Mouse (Mus musculus): ENCODE results near the gene Egln2. TPM values are rescaled to one million over a fixed set of nuclear protein-coding genes. Genes with fewer than 3 reads are reported as not detected.

The Egln2 gene
- polyA plus RNA-seq, 1 experiment from 2014 or later, result 64.4 TPM

DNA sequence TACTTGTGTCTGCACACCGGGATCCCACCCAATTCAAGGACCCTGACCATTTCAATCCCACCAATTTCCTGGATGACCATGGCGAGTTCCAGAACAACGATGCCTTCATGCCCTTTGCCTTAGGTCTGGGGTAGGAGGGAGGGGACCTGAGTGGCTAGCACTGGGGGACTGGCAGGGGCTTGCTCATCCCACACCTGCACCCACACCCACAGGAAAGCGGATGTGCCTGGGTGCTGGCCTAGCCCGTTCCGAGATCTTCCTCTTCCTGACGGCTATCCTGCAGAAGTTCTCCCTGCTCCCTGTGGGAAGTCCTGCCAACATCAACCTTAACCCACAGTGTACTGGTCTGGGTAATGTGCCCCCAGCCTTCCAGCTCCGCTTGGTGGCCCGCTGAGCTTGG lies 8.4 kb downstream of the Egln2 start:
- Histone ChIP-seq H3K9me3 (replicated peaks; ENCODE audit: low read length) (no peaks in the 10 kb centered on the region), H3K27me3 (ENCODE audit: insufficient read depth, low read length) (no peaks in the 10 kb centered on the region), H3K27ac (no peak overlapping the region), H3K4me1 (replicated peaks; ENCODE audit: insufficient read depth, low read length) (peaks cover 9% of the 10 kb centered on the region; the same call in 1 of the 2 replicates), H3K36me3 (ENCODE audit: insufficient read depth, low read length) (peaks cover 18% of the 10 kb centered on the region), H3K9ac (ENCODE audit: low read depth, low read length) (no peak overlapping the region), H3K4me2 (ENCODE audit: low read length) (no peak overlapping the region), H3K4me3 (replicated peaks; ENCODE audit: low read depth, low read length) (no peak overlapping the region)
- TF ChIP-seq CTCF (IDR thresholded peaks at IDR 0.05; ENCODE audit: low read depth), result no peak
- 94% methylated on average over 9 of the region's 9 CpGs for WGBS
- no peak for ATAC-seq (replicated peaks; ENCODE audit: low FRiP score, low read depth)
- DNase-seq (ENCODE audit: low spot score), result no peak

DNA sequence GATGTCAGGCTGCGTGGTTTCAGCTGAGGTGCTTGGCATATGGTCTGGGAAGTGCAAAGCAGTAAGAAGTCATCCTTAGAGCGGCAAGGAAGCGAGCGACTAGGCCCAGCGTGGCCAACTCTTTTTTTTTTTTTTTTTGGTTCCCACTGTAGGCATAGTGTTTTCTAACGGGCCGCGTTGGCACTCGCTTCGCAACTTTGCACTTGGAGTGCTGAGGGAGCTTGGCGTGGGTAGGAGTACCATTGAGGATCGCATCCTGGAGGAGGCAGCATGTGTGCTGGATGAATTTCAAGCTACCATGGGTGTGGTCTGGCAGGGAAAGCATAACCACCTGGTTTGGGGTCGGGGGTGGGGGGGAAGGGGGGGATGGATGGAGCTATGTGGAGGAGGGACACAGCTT lies 10.6 kb downstream of the Egln2 start:
- Histone ChIP-seq H3K27ac (no peak overlapping the region), H3K4me3 (replicated peaks; ENCODE audit: low read depth, low read length) (no peak overlapping the region), H3K36me3 (ENCODE audit: insufficient read depth, low read length) (peaks cover 18% of the 10 kb centered on the region), H3K27me3 (ENCODE audit: insufficient read depth, low read length) (no peaks in the 10 kb centered on the region), H3K9me3 (replicated peaks; ENCODE audit: low read length) (no peaks in the 10 kb centered on the region), H3K4me2 (ENCODE audit: low read length) (no peak overlapping the region), H3K9ac (ENCODE audit: low read depth, low read length) (no peak overlapping the region), H3K4me1 (replicated peaks; ENCODE audit: insufficient read depth, low read length) (peaks cover 8% of the 10 kb centered on the region; the same call in 1 of the 2 replicates)
- no peak for DNase-seq (ENCODE audit: low spot score)
- no peak for TF ChIP-seq CTCF (IDR thresholded peaks at IDR 0.05; ENCODE audit: low read depth)
- 79% methylated on average over 13 of the region's 13 CpGs for WGBS
- ATAC-seq (replicated peaks; ENCODE audit: low FRiP score, low read depth), result no peak

DNA sequence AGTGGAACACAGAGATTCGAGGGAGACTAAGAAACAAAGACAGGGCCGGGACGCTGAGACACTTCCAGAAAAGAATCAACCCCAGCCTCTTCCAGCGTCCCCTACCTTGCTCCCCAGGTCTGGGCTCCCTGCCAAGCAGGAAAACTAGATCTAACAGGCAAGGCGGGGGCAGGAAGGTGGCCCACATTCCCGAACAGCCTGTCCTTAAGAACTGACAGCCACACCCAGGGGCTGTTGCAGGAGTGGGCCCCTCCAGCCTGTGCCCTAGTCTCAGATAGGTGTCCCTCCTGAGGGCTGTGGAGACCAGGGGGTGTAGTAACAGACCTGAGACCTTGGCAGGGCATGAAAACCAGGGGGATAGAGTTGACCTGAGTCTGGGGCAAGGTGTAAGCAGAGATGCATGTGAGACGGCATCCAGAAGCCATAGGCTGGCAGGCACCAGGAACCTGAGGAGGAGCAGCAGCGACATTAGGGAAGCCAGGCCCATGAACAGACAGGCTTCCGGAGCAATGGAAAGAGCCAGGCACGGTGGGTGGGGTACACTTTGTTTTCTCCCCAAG lies 13.3 kb downstream of the Egln2 start, which contains the start of gene Cyp2t4:
Cyp2t4 (plus strand) TSS at position 510 of the 560 bp plus-strand sequence.
- Histone ChIP-seq H3K36me3 (ENCODE audit: insufficient read depth, low read length) (peaks cover 11% of the 10 kb centered on the region), H3K4me2 (ENCODE audit: low read length) (no peak within 1 kb of the TSS), H3K27me3 (ENCODE audit: insufficient read depth, low read length) (no peaks in the 10 kb centered on the region), H3K9me3 (replicated peaks; ENCODE audit: low read length) (no peaks in the 10 kb centered on the region), H3K27ac (peak within 1 kb of the TSS; percentile 60), H3K4me1 (replicated peaks; ENCODE audit: insufficient read depth, low read length) (no peaks in the 10 kb centered on the region), H3K9ac (ENCODE audit: low read depth, low read length) (no peak within 1 kb of the TSS), H3K4me3 (replicated peaks; ENCODE audit: low read depth, low read length) (no peak within 1 kb of the TSS)
- no peak for DNase-seq (ENCODE audit: low spot score)
- WGBS, result 49% methylated on average over 10 of the region's 10 CpGs
- ATAC-seq (replicated peaks; ENCODE audit: low FRiP score, low read depth), result peak; percentile 55; the same call in 1 of the 2 replicates
- no peak for TF ChIP-seq CTCF (IDR thresholded peaks at IDR 0.05; ENCODE audit: low read depth)

DNA sequence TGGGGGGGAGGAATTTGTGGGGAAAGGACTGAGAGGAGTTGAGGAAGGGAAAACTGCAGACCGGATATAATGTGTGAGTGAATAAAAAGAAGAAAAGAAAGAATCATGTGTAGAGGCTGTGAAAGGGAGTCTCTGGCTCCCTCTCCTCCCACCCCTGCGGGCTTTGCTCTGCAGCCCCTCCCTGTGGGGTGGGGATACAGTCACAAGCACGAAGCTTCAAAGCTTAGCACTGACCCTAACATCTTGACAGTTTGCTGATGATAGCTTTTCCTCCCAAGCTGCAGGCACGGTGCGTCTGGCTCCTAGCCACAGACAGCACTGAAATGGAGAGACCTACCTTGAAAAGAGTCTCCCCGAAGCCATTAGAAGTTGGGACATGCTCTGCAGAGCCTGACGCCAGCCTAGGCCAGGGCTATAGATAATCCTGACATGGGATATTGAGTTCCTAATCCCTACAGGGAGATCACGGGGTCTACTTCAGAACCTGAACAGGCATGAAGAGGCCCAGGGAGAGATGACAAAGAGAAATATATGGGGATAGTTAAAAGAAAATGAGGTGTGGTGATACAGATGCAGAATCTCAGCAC lies 30.1 kb downstream of the Egln2 start:
- H3K27ac ChIP-seq, result no peak overlapping the region
- H3K9me3 ChIP-seq (replicated peaks; ENCODE audit: low read length), result no peaks in the 10 kb centered on the region
- no peak overlapping the region for H3K4me2 ChIP-seq (ENCODE audit: low read length)
- no peaks in the 10 kb centered on the region for H3K27me3 ChIP-seq (ENCODE audit: insufficient read depth, low read length)
- no peak overlapping the region for H3K9ac ChIP-seq (ENCODE audit: low read depth, low read length)
- DNase-seq (ENCODE audit: low spot score), result peak; percentile 58
- ATAC-seq (replicated peaks; ENCODE audit: low FRiP score, low read depth), result peak; percentile 29
- H3K36me3 ChIP-seq (ENCODE audit: insufficient read depth, low read length), result no peaks in the 10 kb centered on the region
- WGBS, result 22% methylated on average over 8 of the region's 8 CpGs
- H3K4me3 ChIP-seq (replicated peaks; ENCODE audit: low read depth, low read length), result no peak overlapping the region
- H3K4me1 ChIP-seq (replicated peaks; ENCODE audit: insufficient read depth, low read length), result no peaks in the 10 kb centered on the region
- no peak for TF ChIP-seq CTCF (IDR thresholded peaks at IDR 0.05; ENCODE audit: low read depth)

DNA sequence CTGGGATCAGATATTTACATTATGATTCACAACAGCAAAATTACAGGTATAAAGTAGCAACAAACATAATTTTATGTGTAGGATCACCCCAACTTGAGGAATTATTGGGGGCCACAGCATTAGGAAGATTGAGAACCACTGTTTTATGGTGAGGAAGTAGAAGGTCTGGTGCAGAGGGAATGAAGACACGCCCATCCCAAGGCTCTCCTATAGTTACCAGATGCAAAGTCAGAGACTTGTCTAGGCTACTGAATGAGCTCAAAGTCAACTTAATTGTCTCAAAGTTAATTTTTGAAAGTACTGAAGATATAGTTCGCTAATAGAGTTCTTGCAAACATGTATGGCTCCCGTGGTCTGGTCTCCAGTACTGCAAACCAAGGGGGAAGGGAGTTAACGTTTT lies 32.8 kb downstream of the Egln2 start:
- DNase-seq (ENCODE audit: low spot score) (no peak), ATAC-seq (replicated peaks; ENCODE audit: low FRiP score, low read depth) (no peak)
- Histone ChIP-seq H3K4me1 (replicated peaks; ENCODE audit: insufficient read depth, low read length) (no peaks in the 10 kb centered on the region), H3K9me3 (replicated peaks; ENCODE audit: low read length) (no peaks in the 10 kb centered on the region), H3K36me3 (ENCODE audit: insufficient read depth, low read length) (no peaks in the 10 kb centered on the region), H3K4me2 (ENCODE audit: low read length) (no peak overlapping the region), H3K27me3 (ENCODE audit: insufficient read depth, low read length) (no peaks in the 10 kb centered on the region), H3K9ac (ENCODE audit: low read depth, low read length) (no peak overlapping the region), H3K27ac (no peak overlapping the region), H3K4me3 (replicated peaks; ENCODE audit: low read depth, low read length) (no peak overlapping the region)
- TF ChIP-seq CTCF (IDR thresholded peaks at IDR 0.05; ENCODE audit: low read depth), result no peak
- WGBS, result 74% methylated on average over 4 of the region's 4 CpGs

DNA sequence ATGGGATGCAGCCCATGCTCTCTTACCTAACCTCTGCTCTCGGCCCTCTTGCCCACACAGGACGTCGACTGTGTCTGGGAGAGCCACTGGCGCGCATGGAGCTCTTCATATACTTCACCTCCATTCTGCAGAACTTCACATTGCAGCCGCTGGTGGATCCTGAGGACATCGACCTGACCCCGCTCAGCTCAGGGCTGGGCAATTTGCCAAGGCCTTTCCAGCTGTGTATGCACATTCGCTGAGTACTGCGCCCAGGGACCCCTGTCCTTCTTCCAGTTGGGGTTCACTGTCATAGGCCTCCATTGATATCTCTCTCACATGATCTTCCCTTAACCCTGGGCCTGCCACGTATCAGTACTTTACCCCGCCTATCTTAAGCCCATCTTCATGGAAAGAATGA lies 33.4 kb downstream of the Egln2 start:
- no peaks in the 10 kb centered on the region for H3K4me1 ChIP-seq (replicated peaks; ENCODE audit: insufficient read depth, low read length)
- H3K27ac ChIP-seq, result no peak overlapping the region
- DNase-seq (ENCODE audit: low spot score) (no peak), ATAC-seq (replicated peaks; ENCODE audit: low FRiP score, low read depth) (no peak)
- H3K4me2 ChIP-seq (ENCODE audit: low read length), result no peak overlapping the region
- H3K36me3 ChIP-seq (ENCODE audit: insufficient read depth, low read length), result no peaks in the 10 kb centered on the region
- 54% methylated on average over 12 of the region's 12 CpGs for WGBS
- TF ChIP-seq CTCF (IDR thresholded peaks at IDR 0.05; ENCODE audit: low read depth), result no peak
- H3K9me3 ChIP-seq (replicated peaks; ENCODE audit: low read length), result no peaks in the 10 kb centered on the region
- no peak overlapping the region for H3K9ac ChIP-seq (ENCODE audit: low read depth, low read length)
- no peak overlapping the region for H3K4me3 ChIP-seq (replicated peaks; ENCODE audit: low read depth, low read length)
- no peaks in the 10 kb centered on the region for H3K27me3 ChIP-seq (ENCODE audit: insufficient read depth, low read length)
